Mouse (Mus musculus) brown adipose tissue, adult 24 weeks (tissue): ENCODE data around the gene Arl6ip6. TPM values are rescaled to one million over a fixed set of nuclear protein-coding genes. Genes with fewer than 3 reads are reported as not detected.

Experiments used
- H3K27ac ChIP-seq: fragments of 200-500 bp; replicated peaks from 2 replicates; pipeline ENCODE4 v1.5.1; 2012; ENCODE audit warnings: low read depth, mild to moderate bottlenecking, low read length
- H3K4me1 ChIP-seq: fragments of 200-500 bp; 2 replicates; pipeline ENCODE4 v1.6.1; 2012; ENCODE audit warnings: low read length, mixed read lengths; ENCODE audit not compliant: control insufficient read depth, insufficient read depth, insufficient read length
- H3K4me3 ChIP-seq: fragments of 200-500 bp; 2 replicates; pipeline ENCODE4 v1.5.1; 2012; ENCODE audit warnings: low read depth, mild to moderate bottlenecking, low read length, moderate library complexity; ENCODE audit not compliant: insufficient read depth
- polyA plus RNA-seq: library from polyadenylated mRNA; stranded (reverse); fragments of >200 nt; gene quantifications from 2 replicates; pipeline ENCODE4 v1.2.4, GENCODE M21; 2012; ENCODE audit not compliant: missing spikeins, insufficient read depth, insufficient read length

Arl6ip6 gene
- polyA plus RNA-seq: 14.7 and 17.5 TPM in 2 replicates

DNA sequence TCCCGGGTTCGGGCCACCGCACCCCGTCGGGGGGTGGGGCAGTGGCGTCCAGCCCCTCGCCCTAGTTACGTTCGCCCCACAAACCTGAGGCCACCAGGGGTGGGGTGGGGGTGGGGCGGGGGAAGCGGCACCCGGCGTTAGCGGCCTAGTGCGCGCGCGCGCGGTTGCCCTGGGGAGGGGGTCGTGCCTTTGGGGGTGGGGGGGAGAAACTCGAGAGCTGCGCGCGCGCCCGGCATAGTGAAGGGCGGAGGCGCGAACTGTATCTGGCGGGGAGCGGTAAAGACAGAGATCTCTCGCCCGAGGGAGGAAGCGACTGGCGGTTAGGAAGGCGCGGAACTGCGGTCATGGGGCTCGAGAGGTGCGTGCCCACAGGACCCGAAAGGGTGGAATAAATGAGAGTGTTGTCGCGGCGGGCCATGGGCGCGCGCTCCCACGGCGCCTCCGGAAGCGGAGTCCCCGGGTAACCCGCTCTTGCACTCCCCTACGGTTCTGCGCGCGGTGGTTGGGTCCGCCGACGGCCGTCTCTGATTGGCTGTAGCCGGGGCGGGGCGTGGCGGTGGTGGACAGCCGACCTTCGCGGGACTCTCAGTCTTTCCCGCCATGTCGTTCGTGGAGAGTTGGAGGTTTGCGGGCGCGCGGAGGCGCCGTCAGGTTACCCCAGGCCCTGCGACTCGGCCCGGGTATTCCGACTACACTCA lies at the start of gene Arl6ip6:
Gene Arl6ip6 (plus strand): TSS at position 204 of the 698 bp plus-strand sequence.
- peak within 1 kb of the TSS; percentile 98 for H3K27ac ChIP-seq
- peaks cover 3% of the 10 kb centered on the region for H3K4me1 ChIP-seq
- peak within 1 kb of the TSS; percentile 99 for H3K4me3 ChIP-seq

DNA sequence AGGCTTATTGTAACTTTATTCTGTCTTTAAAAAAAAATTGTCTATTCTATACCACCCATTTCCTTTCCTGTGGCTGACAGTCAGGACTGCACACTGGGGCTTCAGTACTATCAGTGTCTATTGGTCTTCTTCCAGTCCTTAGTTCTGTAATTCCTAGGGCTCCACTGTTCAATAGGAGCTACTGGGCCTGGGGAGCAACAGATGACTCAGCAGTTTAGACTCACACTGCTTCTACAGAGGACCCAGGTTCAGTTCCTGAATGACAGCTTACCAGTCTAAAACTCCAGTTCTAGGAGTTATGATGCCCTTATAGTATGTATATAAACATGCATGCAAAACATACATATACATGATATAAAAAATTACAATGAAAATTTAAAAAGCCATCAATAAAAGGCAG lies 44.7 kb upstream of the Arl6ip6 start:
- H3K4me3 ChIP-seq: no peak overlapping the region
- H3K27ac ChIP-seq: no peak overlapping the region
- H3K4me1 ChIP-seq: no peaks in the 10 kb centered on the region

- H3K4me1 ChIP-seq: no peaks in the 10 kb centered on the region
- no peak overlapping the region for H3K27ac ChIP-seq
- H3K4me3 ChIP-seq: no peak overlapping the region
Measured at GRCm38 (mm10) chr2:53173966-53174365, 17.6 kb upstream of the Arl6ip6 start.

DNA sequence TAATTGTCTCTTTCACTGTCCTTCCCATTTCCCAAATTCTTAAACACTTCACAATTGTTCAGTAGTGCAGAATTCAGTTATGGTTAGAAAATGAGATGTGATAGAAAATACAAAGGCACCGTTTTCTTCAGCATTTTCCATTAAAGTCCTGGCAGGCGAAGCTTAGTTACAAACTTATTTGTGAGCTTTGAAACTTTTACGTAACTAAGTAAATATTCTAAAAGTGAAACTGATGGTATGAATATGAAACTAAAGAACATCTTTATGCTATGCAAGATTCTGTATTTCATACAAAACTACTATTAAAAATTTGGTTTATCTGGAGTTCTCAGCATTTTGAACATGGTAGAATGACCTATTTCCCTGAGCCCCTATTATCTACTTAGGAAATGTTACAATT lies 12.6 kb upstream of the Arl6ip6 start:
- H3K4me3 ChIP-seq: no peak overlapping the region
- no peaks in the 10 kb centered on the region for H3K4me1 ChIP-seq
- no peak overlapping the region for H3K27ac ChIP-seq

DNA sequence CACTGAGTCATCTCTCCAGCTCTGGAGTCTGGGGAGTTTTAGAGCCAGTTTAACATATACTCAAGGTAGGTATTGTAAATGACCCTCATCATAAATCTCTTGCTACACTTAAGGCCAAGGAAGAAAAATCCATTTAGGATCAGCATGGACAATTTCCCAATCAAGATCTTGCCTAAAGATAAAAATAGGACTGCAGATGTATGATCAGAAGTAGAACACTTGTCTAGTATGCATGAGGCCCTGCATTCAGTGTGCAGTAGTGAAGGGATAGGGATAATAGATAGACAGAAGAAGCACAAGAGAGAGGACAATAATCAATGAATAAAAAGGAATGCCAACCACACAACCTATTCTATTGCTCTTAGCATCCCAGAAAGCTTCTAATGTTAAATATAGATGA lies 11.7 kb upstream of the Arl6ip6 start:
- Histone ChIP-seq H3K4me3 (no peak overlapping the region), H3K4me1 (no peaks in the 10 kb centered on the region), H3K27ac (no peak overlapping the region)

DNA sequence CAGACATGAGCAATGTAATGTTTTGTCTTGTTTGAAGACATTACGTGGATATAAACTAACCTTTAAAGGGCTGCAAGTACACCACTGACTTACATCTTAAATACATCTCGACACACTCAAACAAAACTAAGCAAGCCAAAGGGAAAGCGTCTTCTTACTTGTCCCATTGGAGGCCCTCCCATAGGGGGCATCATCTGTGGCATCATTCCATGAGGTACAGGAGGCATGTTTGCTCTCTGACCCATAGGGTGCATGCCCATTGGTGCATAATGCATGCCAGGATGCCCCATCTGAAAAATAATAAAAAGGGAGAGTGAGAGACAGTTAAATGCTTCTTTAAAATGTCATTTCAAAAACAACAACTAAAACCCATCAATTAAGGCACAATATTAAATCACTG lies 1.7 kb upstream of the Arl6ip6 start:
- peak overlapping the region; percentile 17; the same call in 1 of the 2 replicates for H3K4me3 ChIP-seq
- no peak overlapping the region for H3K27ac ChIP-seq

GRCm38 (mm10) chr2:53190684-53191511 lies 628 bp upstream of the Arl6ip6 start, which contains the start of gene Prpf40a:
Prpf40a (minus strand) TSS chr2:53191284.
- peak within 1 kb of the TSS; percentile 99 for H3K4me3 ChIP-seq
- peak within 1 kb of the TSS; percentile 98 for H3K27ac ChIP-seq
- peaks cover 3% of the 10 kb centered on the region for H3K4me1 ChIP-seq

More for the DNA sequence above, 1.7 kb upstream of the Arl6ip6 start:
- H3K4me1 ChIP-seq: peaks cover 3% of the 10 kb centered on the region

GRCm38 (mm10) chr2:53192386-53192785 lies 860 bp downstream of the Arl6ip6 start:
- H3K27ac ChIP-seq: peak overlapping the region; percentile 63; the same call in 1 of the 2 replicates
- H3K4me3 ChIP-seq: peak overlapping the region; percentile 88
- H3K4me1 ChIP-seq: peaks cover 3% of the 10 kb centered on the region

DNA sequence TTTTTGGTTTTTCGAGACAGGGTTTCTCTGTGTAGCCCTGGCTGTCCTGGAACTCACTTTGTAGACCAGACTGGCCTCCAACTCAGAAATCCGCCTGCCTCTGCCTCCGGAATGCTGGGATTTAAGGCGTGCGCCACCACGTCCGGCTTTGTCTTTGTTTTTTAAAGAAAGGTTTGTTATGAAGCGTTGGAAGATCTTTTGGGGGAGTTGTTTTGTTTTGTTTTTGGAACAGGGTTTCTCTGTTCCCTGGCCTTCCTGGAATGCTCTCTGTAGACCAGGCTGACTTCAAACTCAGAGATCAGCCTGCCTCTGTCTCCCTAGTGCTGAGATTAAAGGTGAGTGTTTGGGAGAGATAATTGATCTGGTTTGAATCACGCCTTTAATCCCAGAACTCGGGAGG lies 4.9 kb downstream of the Arl6ip6 start:
- Histone ChIP-seq H3K27ac (no peak overlapping the region), H3K4me3 (no peak overlapping the region), H3K4me1 (no peaks in the 10 kb centered on the region; the same call in 1 of the 2 replicates)

GRCm38 (mm10) chr2:53199203-53199602 lies 7.7 kb downstream of the Arl6ip6 start:
- H3K4me3 ChIP-seq: no peak overlapping the region
- no peaks in the 10 kb centered on the region for H3K4me1 ChIP-seq
- no peak overlapping the region for H3K27ac ChIP-seq

DNA sequence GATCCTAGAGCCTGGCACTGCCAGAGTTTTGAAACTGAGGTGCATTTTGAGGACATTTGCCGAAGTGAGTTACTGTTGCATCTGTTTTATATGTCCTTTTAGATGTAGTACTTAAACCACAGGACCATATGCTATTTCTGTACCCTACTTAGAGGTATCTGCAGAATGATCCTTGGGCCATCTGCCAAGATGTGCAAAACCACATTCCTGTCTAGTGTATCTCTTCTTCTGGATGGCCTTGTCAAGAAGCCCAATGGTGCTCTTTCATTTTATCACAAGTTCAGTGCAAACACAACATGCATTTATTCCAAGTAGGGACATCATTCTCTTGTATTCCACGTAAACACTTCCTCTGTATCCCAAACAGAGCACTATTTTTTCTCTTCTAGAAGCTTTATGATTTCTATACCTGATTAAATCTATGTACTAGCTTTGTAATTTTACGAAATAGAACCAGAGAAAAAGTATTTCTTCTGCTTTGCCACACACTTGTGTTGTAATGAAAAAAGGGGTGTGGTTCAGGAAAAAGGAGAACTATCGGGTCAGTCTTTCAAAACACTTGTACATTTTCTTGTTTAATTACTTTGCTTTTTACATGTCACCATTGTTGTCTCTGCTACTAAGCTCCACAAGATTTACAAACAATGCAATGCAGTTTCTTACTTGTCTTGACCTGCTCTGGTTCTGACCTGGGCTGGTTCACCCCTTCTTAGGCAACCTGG lies 8.8 kb downstream of the Arl6ip6 start:
- Histone ChIP-seq H3K4me3 (no peak overlapping the region), H3K4me1 (no peaks in the 10 kb centered on the region), H3K27ac (no peak overlapping the region)

DNA sequence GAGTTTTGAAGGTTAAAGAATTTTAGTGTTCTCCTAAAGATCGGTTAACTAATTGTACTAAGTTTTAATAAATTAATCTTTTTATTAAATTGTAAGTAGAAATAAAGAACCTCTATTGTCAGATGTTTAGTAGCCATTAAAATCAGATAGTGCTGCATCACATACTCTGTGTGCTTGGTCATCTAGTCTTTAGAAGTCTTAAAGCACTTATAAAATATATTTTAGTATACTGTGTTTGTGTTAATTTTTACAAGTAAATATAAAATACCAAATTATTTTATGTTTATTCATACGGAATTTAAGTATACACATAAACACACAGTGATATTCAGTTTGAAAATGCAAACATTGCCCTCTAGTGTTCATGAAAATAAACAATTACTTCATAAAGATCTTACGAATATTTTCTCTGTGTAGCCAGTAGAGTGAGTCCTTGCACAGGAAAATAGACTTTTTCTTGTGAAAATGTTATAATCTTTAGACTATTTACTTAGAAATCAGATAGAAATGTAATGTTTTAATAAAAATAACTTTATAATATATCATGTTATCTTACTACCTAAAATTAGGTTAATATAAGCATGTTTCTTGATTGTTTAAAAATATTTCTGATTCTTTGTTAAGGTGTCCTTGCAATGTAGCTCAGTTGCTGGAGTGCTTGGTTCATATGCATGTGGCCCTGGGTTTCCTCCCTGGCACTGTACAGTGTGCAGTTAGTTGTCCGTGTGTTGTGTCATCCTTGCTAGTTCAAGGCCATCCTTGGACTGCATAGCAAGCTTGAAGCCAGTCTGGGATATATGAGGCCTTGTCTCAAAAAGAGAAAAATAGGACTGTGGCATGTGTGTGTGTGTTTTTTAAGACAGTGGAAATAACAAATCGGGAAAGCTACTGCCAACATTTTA lies 13.1 kb downstream of the Arl6ip6 start:
- Histone ChIP-seq H3K27ac (no peak overlapping the region), H3K4me3 (no peak overlapping the region), H3K4me1 (no peaks in the 10 kb centered on the region)

DNA sequence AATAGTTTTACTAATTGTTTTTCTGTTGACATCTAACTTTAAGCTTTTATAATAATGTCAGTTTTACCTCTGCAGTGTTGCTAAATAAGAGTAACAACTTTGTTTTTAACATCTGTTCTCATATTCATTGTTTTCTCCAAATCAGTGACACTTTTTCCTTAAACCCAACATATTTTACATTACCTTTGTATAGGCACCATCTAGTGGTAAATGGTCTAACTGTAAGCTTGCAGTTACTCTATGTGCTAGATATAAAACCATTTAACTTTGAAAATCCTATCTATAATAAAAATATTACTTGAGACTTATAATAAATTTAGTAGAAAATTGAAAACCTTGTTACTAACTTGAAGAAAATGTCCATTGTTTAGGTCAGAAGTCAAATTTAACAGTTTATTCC lies 15.2 kb downstream of the Arl6ip6 start:
- H3K4me3 ChIP-seq: no peak overlapping the region
- no peak overlapping the region for H3K27ac ChIP-seq
- H3K4me1 ChIP-seq: no peaks in the 10 kb centered on the region

GRCm38 (mm10) chr2:53213493-53213892 lies 22.0 kb downstream of the Arl6ip6 start:
- H3K4me1 ChIP-seq: no peaks in the 10 kb centered on the region
- H3K4me3 ChIP-seq: no peak overlapping the region
- H3K27ac ChIP-seq: no peak overlapping the region
